Mouse (Mus musculus) ES-Bruce4 (cell line): Measurements from ENCODE around the gene Synm.

Experiments used
- CTCF ChIP-seq: IDR thresholded peaks from one replicate; pipeline ENCODE4 v1.8.1; 2011; ENCODE audit warnings: low read depth, low read length
- EP300 ChIP-seq: IDR thresholded peaks from 2 replicates; pipeline ENCODE4 v1.6.1; 2011; ENCODE audit warnings: low read depth, low read length; ENCODE audit not compliant: insufficient read depth
- POLR2A ChIP-seq: IDR thresholded peaks from one replicate; pipeline ENCODE4 v1.8.1; 2011; ENCODE audit warnings: low read length; ENCODE audit not compliant: insufficient read depth

GRCm38 (mm10) chr7:67730431-67731110 is 29.0 kb downstream of the Synm start:
- TF ChIP-seq CTCF (no peak), POLR2A (no peak), EP300 (no peak)
